Mouse (Mus musculus) ES-Bruce4 (cell line): ENCODE results near the gene Ctdnep1.

Experiments
- CTCF ChIP-seq: IDR thresholded peaks from one replicate; pipeline ENCODE4 v1.8.1; 2011; ENCODE audit warnings: low read depth, low read length
- EP300 ChIP-seq: IDR thresholded peaks from 2 replicates; pipeline ENCODE4 v1.6.1; 2011; ENCODE audit warnings: low read depth, low read length; ENCODE audit not compliant: insufficient read depth
- POLR2A ChIP-seq: IDR thresholded peaks from one replicate; pipeline ENCODE4 v1.8.1; 2011; ENCODE audit warnings: low read length; ENCODE audit not compliant: insufficient read depth

DNA sequence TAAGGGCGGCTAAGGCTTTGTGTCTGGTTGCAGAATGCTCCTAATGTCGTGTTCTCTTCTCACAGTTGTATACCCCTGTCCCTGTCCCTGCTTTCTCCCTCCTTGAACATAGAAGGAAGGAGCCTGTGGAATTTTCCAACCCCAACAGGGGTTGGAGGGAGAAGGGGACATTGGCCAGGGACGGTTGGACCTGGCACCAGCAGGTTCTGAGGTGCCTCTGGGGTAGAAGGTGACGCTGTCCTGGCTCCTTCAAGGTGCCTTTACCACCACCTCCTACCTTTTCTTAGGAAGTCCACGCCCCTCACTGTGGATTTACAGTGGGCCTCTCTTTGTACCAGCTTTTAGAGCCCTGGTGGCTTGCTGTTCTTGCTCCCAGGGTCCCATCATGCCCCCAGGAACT lies 43.1 kb upstream of the Ctdnep1 start:
- TF ChIP-seq POLR2A: no peak
- no peak for TF ChIP-seq EP300
- TF ChIP-seq CTCF: no peak
